Mouse (Mus musculus): ENCODE measurements around the gene Ank. TPM values are rescaled to one million over a fixed set of nuclear protein-coding genes. Genes with fewer than 3 reads are reported as not detected.

Gene Ank
- total RNA-seq, 2 experiments from 2014 or later = 107 to 112 TPM

DNA sequence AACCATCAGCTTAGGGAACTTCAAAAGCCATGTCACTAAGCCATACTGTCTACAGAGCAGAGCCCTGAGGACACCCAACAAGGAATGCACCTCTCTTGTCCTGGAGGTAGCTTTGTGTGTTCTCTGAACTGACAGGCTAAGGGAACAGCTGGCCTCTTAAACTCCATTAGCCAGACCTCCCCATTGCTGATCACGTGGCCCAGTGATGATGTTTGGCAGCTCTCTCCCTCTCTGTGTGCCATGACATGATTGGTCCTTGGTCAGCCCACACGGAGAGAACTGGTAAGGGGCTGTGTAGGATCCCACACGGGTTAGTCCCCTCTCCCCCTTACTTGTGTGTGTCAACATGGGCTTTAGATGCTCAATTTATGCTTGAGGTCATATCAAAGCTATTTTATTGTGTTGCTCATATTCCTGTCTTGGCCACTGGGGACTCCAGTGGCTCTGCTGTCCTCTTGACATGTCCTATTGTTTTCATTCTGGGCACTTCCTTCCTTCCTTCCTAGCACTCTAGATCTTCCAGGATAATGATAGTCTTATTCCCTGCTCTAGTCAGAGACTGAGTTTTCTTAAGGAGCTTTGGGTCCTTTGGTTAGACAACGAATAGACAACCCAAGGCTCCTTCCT lies 119.1 kb downstream of the Ank start:
- DNase-seq = no peak
- intact Hi-C loops (cut with DNase I) = no loop called here

DNA sequence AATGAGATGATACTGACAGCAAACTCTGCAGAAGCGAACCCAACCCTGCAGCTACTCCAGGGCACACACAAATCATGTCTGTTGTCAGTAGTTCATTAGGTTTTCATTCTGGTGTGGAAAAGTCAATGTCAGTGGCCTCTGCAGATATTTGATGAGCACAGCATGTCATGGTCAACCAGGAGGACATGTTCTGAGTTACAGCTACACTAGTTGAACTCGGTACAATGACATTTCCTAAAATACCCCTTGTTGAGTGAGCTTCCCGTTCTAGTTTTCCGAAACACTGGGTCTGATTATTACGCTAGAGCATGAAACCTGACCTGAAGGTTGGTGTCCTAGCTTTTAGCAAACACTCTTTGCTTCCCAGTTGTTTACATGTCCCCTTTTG lies 119.6 kb downstream of the Ank start:
- DNase-seq = no peak
- intact Hi-C loops (cut with DNase I) = no loop called here

DNA sequence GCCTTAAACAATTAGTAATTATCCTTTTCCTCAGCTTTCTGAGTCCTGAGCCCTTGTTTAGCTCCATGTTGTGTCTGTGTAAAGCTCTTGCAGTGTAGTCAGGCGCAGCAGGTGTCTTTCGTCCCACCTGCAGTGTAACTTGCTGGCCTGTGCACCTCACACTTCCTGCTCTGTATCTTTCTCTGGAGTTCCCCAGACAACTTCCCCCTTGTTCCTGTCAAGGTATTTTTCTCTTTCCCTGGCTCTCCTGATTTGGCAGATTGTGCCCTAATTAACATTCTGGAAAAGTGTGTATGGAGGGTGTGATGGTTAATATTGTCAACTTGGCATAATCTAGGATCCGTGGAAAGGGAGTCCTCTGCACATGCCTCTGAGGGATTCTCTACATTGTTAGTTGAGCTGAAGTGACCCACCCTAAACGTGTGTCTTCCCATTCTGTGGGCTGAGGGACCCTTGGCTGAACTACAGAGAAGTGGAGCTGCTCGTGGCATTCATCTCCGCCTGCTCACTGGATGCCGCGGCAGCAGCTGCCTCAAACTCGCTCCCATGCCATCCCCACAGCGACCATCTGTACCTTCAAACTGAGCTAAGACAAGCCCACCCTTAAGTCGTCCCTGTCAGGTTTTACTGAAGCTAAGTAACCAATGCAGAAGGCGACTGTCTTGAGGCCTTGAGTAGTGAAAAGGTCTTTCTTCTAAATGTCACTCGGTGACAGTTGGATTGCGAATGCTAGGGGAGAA lies 121.8 kb downstream of the Ank start:
- intact Hi-C loops (cut with DNase I) = no loop called here
- no peak for DNase-seq

DNA sequence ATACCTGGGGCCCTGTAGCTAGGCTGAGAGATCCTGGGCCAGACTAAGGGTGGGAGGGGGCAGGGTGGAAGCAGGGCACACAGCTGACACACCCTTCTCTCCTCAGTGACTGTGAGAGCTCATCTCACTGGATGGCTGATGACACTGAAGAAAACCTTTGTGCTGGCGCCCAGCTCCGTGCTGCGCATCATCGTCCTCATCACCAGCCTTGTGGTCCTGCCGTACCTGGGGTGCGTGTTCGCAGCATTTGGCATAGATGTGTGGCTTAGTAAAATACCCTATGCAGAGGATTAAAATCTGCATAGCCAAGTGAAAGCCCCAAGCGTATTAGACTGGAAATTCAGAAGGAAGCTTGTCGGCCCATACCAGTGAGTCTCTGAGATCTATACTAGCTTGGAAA lies 124.3 kb downstream of the Ank start:
- DNase-seq = no peak
- intact Hi-C loops (cut with DNase I) = no loop called here

DNA sequence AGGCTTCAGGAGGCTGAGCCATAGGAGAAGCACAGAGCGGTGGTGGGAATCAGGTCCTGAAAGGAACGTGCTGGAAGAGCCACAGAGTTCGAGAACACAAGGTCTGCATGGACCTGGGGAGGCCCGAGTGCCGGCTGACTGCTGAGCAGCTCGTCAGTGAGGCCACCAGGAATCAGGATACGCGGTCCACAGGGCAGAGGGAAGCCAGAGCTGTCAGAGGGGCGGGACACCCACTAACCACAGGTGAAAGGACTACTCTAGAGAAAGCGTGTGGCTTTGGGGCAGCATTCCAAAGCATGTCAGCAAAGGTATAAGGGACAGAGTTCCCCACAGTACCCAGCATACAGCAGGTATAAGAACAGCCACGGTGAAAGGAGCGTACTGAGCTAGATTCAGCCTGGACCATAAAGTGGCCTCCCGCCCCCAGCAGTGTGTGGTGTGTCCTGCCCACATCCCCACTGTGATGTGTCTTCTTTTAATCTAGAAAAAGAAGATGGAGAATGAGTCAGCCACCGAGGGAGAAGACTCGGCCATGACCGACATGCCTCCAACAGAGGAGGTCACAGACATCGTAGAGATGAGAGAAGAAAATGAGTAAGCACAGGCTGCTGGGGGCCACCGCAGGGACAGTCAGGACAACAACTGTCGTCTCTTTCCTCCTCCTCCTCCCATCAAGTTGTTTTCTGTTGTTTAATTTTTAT lies 126.3 kb downstream of the Ank start:
- intact Hi-C loops (cut with DNase I) = no loop called here
- DNase-seq = no peak

DNA sequence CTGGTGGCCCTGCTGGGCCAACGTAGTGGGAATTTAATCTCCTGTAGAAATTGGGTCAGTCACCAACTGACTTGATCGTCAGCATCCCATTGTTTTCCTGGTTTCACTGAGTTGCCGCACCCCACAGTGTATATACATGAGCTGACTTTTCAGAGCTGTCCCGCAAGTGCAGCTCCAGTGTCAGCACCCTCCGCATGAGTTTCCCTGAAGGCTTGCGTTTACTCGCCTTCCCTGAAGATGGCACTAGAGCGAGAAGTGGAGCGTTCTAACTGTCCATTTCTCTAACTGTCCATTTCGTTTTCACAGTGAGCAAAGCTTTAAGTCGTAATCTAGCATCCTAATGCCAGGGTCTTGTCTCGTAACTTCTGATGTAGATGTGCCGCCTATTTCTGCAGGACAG lies 127.2 kb downstream of the Ank start:
- DNase-seq = no peak
- intact Hi-C loops (cut with DNase I) = no loop called here

DNA sequence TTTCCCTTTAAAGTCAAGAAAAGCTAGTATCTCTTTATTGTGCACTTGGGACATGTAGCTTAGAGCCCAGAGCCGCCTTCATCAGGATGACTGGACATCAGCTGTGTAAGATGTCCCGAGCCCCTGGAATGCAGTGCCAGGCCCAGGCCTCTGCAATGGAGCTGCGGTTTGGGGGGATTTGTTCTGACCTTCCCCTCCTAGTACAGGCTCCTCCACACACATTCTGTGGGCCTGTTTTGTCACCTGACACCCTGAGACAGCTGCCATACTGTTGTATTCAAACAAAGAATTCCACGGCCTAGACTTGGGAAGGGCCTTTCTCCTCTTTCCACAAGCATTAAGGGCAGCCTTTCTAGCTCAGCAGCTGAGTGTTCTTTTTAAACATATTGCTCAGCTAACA lies 128.5 kb downstream of the Ank start:
- DNase-seq = no peak
- intact Hi-C loops (cut with DNase I) = no loop called here

DNA sequence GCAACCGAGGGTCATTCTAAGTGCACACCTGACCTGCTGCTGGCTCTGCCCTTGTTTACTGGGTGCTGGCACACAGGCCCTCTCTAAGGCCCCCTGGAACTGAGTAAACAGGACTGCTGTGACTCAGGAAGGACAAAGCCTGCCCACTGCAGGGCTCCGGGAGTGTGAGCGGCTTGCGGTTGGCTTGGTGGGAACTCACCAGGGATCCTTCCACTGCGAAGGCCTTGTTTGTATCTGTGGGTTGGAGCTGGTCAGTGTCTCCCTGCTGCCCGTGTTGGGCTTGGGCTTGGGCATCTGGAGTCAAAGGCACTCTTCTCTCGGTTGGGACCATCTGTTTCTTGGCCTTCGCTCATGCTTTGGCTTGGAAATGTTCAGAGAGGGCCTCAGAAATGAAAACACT lies 129.1 kb downstream of the Ank start:
- intact Hi-C loops (cut with DNase I) = no loop called here
- no peak for DNase-seq

DNA sequence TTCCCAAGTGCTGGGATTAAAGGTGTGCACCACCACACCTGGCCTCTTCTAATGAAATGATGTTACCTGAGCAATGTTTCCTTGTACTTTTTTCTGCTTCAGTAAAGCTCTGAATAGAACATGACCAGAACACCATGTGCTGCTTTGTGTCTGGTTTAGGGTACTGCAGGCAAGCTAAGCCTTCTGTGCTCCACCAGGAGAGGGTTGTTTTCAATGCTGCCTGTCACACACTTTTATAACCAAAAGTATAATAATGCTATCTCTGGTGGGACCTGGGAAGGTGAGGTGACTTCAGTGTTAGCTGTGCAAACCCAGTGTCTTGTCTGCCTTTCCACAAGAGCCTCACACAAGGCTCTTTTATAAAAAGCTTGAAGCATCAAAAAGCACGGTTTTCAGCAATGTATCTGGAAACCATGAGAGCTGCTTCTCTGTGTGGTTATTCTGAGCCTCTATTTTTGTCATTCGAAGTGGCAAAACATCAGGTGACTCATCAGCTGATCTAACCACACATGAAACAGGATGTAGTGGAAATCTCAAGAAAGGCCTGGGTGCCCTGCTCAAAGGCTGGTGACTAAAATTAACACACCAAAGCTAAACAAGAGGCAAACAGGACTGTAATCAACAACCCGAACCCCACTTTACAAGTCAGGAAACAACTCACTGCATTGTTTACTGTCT lies 130.1 kb downstream of the Ank start:
- intact Hi-C loops (cut with DNase I) = no loop called here
- DNase-seq = no peak

DNA sequence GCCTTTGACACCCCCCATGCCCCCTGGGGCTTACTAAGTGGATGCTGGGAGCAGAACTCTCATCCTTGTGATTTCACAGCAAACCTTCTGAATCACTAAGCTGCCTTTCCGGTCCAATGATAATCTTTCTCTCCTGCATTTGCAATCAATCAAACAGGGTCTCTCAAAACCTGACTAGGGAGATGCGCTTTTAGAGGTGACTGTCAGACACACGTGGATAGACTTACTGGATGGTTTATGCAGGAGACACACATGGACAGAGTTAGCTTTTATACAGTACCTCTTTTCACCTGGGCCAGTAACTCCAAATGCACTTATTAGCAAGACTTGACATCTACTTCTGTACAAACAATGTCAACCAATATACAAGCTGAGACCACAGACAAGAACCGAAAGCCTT lies 131.0 kb downstream of the Ank start:
- intact Hi-C loops (cut with DNase I) = no loop called here
- DNase-seq = no peak

DNA sequence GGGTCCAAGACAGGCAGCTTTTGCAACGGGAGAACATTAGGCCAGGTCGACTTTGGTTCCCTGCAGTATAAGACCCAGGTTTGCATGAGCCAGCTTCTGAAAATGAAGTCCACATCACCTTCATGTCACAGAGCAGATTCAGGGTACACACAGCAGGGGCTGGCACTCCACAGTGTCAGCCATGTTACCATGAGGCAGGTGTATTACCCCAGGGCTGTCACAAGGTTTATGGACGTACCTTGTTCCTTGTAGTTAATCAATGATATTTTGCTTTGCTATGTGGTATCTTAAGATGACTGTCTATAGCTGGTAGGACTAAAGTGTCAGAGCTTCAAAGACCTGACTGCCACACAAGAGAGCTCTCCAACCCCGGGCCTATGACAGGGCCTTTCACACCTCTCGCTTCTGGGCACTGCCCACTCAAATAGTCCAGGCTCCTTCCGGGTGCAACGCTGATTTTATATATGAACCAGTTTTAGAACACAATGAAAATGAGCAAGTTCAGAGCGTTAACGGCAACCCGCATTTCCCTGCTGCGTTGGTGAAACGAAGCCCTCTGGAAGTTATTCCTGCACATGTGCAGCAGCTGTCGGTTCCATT lies 132.4 kb downstream of the Ank start:
- intact Hi-C loops (cut with DNase I) = no loop called here
- no peak for DNase-seq

DNA sequence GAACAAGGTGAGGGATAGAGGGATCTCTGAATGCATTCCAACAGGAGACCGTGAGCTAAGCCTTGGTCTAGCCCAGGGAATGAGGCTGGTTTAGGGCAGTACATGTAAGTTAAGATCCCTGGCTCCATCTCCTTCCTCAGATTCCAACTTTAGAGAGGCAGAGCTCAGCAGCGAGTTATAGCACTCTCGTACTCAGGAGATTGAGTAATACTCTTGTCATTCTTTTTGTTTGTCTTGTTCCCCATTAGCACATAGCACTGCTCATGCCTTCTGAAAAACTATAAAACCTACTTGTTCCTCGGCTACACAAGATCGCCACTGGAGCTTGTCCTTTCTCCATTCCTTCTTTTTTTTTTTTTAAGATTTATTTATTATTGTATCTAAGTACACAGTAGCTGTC lies 134.0 kb downstream of the Ank start:
- DNase-seq = no peak
- intact Hi-C loops (cut with DNase I) = no loop called here

DNA sequence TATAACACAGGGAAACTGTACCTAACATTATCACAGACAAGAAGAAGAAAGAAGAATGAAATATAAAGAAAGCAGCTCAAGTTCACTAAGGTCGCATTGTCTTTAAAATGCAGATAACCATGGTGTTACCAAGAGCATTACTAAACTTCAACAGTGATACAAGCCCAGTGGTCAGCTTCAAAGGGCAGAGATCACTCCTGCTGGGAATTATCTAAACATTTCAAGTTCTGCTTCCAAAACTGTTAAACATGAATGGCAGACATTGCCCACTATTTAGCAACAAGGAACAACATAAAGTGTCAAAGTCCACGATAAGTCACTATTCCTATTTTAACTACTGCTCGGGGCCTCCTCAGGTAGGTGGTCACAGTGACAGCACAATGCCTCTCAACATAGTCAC lies 138.1 kb downstream of the Ank start:
- DNase-seq = no peak
- intact Hi-C loops (cut with DNase I) = no loop called here

DNA sequence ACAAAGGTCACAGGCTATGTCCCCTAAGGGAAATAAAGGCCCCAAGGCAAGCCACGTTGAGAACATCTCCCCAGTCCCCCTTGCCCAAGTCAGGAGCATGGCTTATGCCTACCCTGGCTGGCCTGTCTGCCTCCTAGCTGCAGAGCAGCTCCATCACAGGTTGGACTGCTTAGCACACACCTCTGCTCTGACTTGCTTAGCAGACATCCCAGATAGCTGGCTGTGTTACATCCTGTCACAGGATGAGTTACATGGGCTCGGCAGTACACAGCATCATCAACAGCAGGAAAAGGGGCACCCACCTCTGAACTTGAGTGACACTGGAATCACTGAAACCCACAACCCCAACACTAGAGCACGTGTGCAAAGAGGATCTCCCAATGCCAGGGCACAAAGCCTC lies 138.8 kb downstream of the Ank start:
- intact Hi-C loops (cut with DNase I) = no loop called here
- no peak for DNase-seq

DNA sequence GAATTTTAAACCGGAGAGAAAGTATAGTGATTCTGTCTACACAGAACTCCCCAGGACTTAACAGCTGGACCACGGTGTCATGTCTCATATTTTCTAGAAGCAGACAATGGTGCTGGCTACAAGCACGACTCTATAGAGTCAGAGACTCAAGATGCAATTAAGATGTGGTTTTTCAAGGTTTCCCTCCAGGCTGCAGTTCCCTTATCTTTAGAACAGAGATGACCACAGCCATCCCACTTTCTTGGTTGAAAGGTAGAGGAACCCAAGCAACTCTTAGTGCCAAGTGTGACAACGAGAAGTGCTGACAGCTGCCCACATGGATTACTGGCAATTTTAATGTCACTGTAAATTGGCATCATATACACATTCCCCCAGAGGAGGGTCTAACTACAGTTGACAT lies 143.1 kb downstream of the Ank start:
- intact Hi-C loops (cut with DNase I) = no loop called here
- no peak for DNase-seq

DNA sequence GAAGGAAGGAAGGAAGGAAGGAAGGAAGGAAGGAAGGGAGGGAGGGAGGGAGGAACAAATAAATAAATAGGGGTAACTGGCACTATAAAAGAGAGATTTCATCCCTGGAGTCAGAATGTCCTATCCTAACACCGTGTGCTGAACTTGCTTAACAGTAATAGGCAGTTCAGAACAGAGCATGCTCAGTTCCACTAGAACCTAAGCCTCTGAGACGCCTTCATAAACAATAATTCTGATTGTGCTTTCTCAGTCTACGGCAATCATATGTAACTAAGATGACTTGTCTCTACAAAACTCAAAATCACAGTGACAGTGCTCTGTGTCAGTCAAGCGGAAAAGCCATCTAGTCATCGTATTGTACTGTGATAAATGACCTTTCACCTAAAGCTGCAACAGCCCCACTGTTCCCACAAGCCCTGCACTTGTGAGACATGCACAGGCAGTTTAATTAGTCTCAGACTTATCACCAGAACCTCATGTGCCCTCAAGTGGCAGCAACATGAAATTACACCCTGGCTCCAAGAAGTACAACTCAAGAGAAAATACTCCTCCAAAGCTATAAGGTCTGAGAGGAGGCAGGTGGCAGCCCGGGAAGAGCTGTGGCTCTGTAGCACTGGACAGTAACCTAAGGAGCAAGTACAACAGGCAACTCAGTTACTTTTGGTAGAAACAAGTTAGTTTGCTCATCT lies 146.2 kb downstream of the Ank start:
- intact Hi-C loops (cut with DNase I) = no loop called here
- DNase-seq = peak; percentile 35 to 38

DNA sequence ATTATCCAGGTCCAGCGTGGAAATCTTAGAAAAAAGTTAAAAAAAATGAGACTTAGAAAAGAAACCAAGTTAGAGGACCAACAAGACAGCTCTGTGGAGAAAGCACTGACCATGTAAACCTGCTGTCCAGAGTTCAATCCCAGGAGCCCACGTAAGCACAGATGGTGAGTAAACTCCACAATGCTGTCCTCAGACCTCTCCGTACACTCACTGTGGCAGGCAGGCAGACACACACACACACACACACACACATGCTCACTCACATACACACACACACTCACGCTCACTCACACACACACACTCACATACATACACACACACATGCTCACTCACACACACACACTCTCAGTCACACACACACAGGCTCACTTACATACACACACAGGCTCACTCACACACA lies 146.8 kb downstream of the Ank start:
- intact Hi-C loops (cut with DNase I) = no loop called here

DNA sequence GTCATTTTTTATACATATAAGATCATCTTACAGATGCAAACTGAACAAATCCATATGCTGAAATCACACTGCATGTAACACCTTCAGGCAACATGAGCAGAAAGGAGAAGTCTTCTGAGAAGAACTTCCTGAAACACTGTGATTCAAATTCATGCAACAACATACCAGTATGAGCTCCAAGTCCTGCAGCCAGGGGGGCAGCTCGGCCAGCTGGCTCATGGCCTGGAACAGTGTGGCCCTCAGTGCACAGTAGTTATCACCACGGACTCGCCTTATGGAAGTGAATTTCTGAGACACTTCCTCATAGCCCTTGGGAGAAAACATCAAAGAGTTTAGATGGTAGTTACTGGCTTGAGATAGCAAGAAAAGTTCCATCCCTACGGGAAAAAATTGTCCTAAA lies 149.7 kb downstream of the Ank start:
- intact Hi-C loops (cut with DNase I) = no loop called here
- DNase-seq = peak; percentile 74 to 75

More for the DNA sequence above, 146.8 kb downstream of the Ank start:
- no peak for DNase-seq

DNA sequence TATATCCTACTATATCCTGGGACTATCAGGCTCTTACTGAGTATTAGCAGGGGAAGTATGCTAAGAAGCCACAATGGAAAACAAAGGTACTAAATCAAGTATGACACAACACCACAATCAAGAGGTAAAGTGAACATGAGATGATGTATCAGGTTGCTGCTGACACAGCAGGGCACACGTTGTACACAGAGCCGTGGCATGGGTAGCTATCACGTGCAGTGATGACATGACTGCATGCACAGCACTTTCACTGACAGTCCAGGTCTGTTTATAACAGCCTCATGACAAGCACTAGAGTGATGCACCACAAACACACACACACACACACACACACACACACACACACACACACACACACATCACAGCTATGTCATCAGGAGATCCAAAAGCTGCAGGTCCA lies 150.8 kb downstream of the Ank start:
- DNase-seq = no peak
- intact Hi-C loops (cut with DNase I) = no loop called here

DNA sequence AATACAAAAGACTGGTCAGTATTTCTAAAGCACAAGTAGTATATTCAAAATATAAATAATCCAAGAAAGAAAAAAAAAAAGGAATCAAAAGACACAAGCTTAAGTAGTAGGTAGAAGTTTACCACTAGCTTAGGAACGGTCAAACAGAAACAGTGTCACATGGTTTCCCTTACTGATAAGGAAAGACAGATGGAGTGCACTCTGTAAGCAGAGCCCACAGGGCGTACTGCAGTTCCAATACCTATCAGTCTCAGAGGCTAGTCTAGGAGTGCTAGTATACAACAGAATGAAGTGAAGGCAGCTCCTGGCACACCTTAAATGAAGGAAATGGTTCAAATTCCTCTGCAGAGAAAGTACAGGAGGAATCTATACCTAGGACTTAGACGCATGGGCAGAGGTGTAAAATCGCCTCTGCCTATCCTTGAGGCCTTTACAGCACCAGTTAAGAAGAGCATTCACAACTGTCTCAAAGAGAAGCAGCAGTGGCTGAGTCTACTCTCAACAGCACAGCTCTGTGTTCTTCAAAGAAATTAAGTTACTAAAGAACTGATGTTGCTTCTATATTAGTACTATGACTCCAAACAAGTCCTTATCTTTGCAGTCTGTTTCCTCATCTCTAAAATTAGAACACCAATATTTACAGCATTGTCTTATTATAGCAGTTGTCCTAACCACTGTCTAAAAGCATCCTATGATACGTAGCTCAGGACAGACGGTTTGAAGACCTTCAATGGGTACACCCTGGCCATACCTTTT lies 152.5 kb downstream of the Ank start:
- intact Hi-C loops (cut with DNase I) = no loop called here
- DNase-seq = no peak
